41 mouse cellular contexts compared by ENCODE assay signal in the genomic region with DNA sequence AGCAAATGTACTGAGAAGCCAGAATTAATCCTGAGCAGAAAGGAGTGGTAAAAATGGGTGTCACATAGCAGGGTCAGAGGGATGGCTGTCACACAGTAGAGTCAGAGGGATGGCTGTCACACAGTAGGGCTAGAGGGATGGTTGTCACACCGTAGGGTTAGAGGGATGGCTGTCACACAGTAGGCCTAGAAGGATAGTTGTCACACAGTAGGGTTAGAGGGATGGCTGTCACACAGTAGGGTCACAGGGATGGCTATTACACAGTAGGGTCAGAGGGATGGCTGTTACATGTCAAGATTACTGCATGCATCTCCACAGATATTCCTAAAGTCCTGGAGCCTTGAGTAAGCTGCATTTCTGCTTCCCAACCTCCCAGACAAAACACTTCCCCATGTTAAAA. TPM values are rescaled to one million over a fixed set of nuclear protein-coding genes. Genes with fewer than 3 reads are reported as not detected.
"Had no signal": no experiment of that assay in that cellular context is flagged by ENCODE, and none has a peak within 500 bp of the region (broad histone marks: within the 10 kb centered on the region; RNA-seq: fewer than 3 reads in every experiment).

No protein-coding gene starts in this region.

- H3K9ac ChIP-seq: heart, embryonic 12.5 days; heart, embryonic 13.5 days; heart, embryonic 15.5 days; hindbrain, embryonic 12.5 days; hindbrain, embryonic 13.5 days; hindbrain, embryonic 14.5 days; hindbrain, embryonic 15.5 days; intestine, embryonic 15.5 days; kidney, embryonic 15.5 days had no signal

- H3K36me3 ChIP-seq: heart, embryonic 12.5 days; heart, embryonic 13.5 days; heart, embryonic 15.5 days; hindbrain, embryonic 10.5 days; hindbrain, embryonic 12.5 days; hindbrain, embryonic 13.5 days; hindbrain, embryonic 15.5 days; intestine, embryonic 15.5 days; kidney, embryonic 15.5 days had no signal

- DNase-seq: heart, postnatal 10 days; heart, postnatal 14 days; heart, postnatal 36 days; heart, postnatal 4 days; kidney, adult 11 months; kidney, adult 18-20 months; kidney, adult 2 months; kidney, adult 8-10 months; kidney, adult 9 months; kidney, postnatal 10 days; kidney, postnatal 14 days; kidney, postnatal 25 days; kidney, postnatal 36 days; kidney, postnatal 4 days; layer of hippocampus, adult 9-11 months; layer of hippocampus, postnatal 36 days had no signal

- ATAC-seq: hindbrain, embryonic 16.5 days; hindbrain, postnatal 0 days; inflammation-experienced regulatory T-cells, adult 6 months; intestine, embryonic 15.5 days; intestine, postnatal 0 days had no signal

- H3K4me1 ChIP-seq: heart, embryonic 12.5 days; hindbrain, embryonic 12.5 days; hindbrain, embryonic 13.5 days; kidney, embryonic 15.5 days had no signal

- H3K9me3 ChIP-seq: heart, embryonic 12.5 days; heart, embryonic 13.5 days; heart, embryonic 15.5 days; hindbrain, embryonic 10.5 days; hindbrain, embryonic 12.5 days; hindbrain, embryonic 13.5 days; hindbrain, embryonic 15.5 days; intestine, embryonic 15.5 days; kidney, embryonic 15.5 days had no signal

- H3K4me3 ChIP-seq: heart, embryonic 12.5 days; heart, embryonic 13.5 days; heart, embryonic 15.5 days; hindbrain, embryonic 10.5 days; hindbrain, embryonic 12.5 days; hindbrain, embryonic 13.5 days; hindbrain, embryonic 15.5 days; intestine, embryonic 15.5 days; kidney, embryonic 15.5 days; layer of hippocampus, adult 2 months; left cerebral cortex, adult 2 months had no signal

- H3K27ac ChIP-seq: heart, embryonic 13.5 days; heart, embryonic 15.5 days; hindbrain, embryonic 10.5 days; hindbrain, embryonic 12.5 days; hindbrain, embryonic 13.5 days; hindbrain, embryonic 14.5 days; hindbrain, embryonic 15.5 days; hindbrain, postnatal 0 days; intestine, embryonic 15.5 days; kidney, embryonic 15.5 days; kidney, postnatal 0 days; layer of hippocampus, adult 2 months; left cerebral cortex, adult 2 months had no signal

- H3K4me2 ChIP-seq: heart, embryonic 11.5 days; heart, embryonic 12.5 days; heart, embryonic 13.5 days; heart, embryonic 15.5 days; hindbrain, embryonic 12.5 days; hindbrain, embryonic 13.5 days; hindbrain, embryonic 14.5 days; hindbrain, embryonic 15.5 days; intestine, embryonic 15.5 days; kidney, embryonic 15.5 days had no signal

RNA-seq across cellular contexts. Expression of a gene that starts 33.7 kb away (rescaled TPM):
- total RNA-seq: heart, postnatal 10 days; heart, postnatal 25 days; heart, postnatal 36 days; heart, postnatal 4 days; hematopoietic stem cell, adult 5-6 weeks; hindbrain, postnatal 0 days; left cerebral cortex, adult 18-20 months had no signal
- polyA plus RNA-seq: heart, embryonic 12.5 days; heart, postnatal 0 days; hindbrain, embryonic 13.5 days; hindbrain, embryonic 16.5 days; hindbrain, postnatal 0 days; inflammation-experienced regulatory T-cells, adult 6 months; intestine, embryonic 14.5 days; intestine, embryonic 15.5 days; intestine, embryonic 16.5 days; intestine, postnatal 0 days; large intestine, adult 2 months had no signal
